In the genomic region with DNA sequence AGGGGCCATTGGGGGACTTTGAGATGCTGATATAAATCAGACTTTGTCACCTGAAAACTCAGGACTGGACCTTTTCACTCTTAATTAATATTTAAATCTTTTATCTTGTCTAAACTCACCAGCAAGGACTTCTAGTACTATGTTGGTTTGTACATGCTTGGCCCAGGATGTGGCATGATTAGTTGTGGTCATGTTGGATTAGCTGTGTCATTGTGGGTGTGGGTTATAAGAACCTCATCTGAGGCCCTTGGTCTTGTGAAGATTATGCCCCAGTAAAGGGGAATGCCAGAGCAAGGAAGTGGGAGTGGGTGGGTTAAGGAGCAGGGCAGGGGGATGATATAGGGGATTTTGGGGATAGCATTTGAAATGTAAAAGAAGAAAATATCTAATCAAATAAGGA, we compare ENCODE assay signal across 26 mouse cellular contexts. TPM values are rescaled to one million over a fixed set of nuclear protein-coding genes. Genes with fewer than 3 reads are reported as not detected.
DNase-seq lines count a peak whose midpoint lies in the region; ATAC-seq lines count a peak whose summit lies in the region.
"Had no signal": no experiment of that assay in that cellular context is flagged by ENCODE, and none has a peak within 500 bp of the region (broad histone marks: within the 10 kb centered on the region; RNA-seq: fewer than 3 reads in every experiment).

No protein-coding gene starts in this region.

- H3K4me2 ChIP-seq in liver, embryonic 11.5 days, result no peak overlapping the region
- H3K4me2 ChIP-seq in liver, embryonic 12.5 days, result no peak overlapping the region
- H3K4me2 ChIP-seq in heart, embryonic 12.5 days, result no peak overlapping the region
- H3K4me2 ChIP-seq: embryonic facial prominence, embryonic 12.5 days; forebrain, embryonic 13.5 days; forebrain, embryonic 15.5 days had no signal

- ATAC-seq in liver, embryonic 11.5 days (replicated peaks; ENCODE audit: low FRiP score), result 0 out of 2 replicates have a peak, but pooled peaks have one; percentile 39
- ATAC-seq in liver, embryonic 12.5 days, result no peak
- peak; percentile 88 for ATAC-seq in common myeloid progenitor, adult 5-6 weeks (replicated peaks; ENCODE audit: low read depth, poor library complexity, severe bottlenecking)
- peak; percentile 70 for ATAC-seq in megakaryocyte progenitor cell, adult 5-6 weeks (replicated peaks; ENCODE audit: poor library complexity)
- no peak for ATAC-seq in monocyte, adult 5-6 weeks (replicated peaks; ENCODE audit: insufficient number of reproducible peaks, low FRiP score, low TSS enrichment, poor library complexity, severe bottlenecking)
- no peak for ATAC-seq in heart, embryonic 12.5 days (ENCODE audit: insufficient number of reproducible peaks, low FRiP score)
- ATAC-seq: activated CD4-positive, CD25-positive, alpha-beta regulatory T cell, adult 4 months; forebrain, embryonic 13.5 days; forebrain, embryonic 15.5 days; forebrain, postnatal 0 days; Patski had no signal

- no peaks in the 10 kb centered on the region for H3K9me3 ChIP-seq in liver, embryonic 11.5 days (ENCODE audit: control insufficient read depth, low read length)
- H3K9me3 ChIP-seq in liver, embryonic 12.5 days (replicated peaks), result no peaks in the 10 kb centered on the region
- peaks cover 6% of the 10 kb centered on the region; the same call in 1 of the 2 replicates for H3K9me3 ChIP-seq in heart, embryonic 12.5 days (replicated peaks)

- H3K9ac ChIP-seq in liver, embryonic 11.5 days (ENCODE audit: low read depth, low read length), result no peak overlapping the region
- no peak overlapping the region for H3K9ac ChIP-seq in liver, embryonic 12.5 days
- H3K9ac ChIP-seq in heart, embryonic 12.5 days, result no peak overlapping the region
- H3K9ac ChIP-seq: embryonic facial prominence, embryonic 12.5 days; forebrain, embryonic 13.5 days; forebrain, embryonic 15.5 days; forebrain, postnatal 0 days had no signal

- no peaks in the 10 kb centered on the region for H3K27me3 ChIP-seq in liver, embryonic 11.5 days (replicated peaks; ENCODE audit: control insufficient read depth, insufficient read depth, low read length)
- no peaks in the 10 kb centered on the region for H3K27me3 ChIP-seq in liver, embryonic 12.5 days (replicated peaks)
- H3K27me3 ChIP-seq in heart, embryonic 12.5 days (replicated peaks), result no peaks in the 10 kb centered on the region
- H3K27me3 ChIP-seq: embryonic facial prominence, embryonic 12.5 days; forebrain, embryonic 13.5 days; forebrain, embryonic 15.5 days; Patski had no signal

- no peaks in the 10 kb centered on the region for H3K4me1 ChIP-seq in liver, embryonic 11.5 days (replicated peaks; ENCODE audit: control insufficient read depth, insufficient read depth, low read length)
- H3K4me1 ChIP-seq in liver, embryonic 12.5 days, result no peaks in the 10 kb centered on the region; the same call in 1 of the 2 replicates
- H3K4me1 ChIP-seq in heart, embryonic 12.5 days (replicated peaks), result no peaks in the 10 kb centered on the region
- H3K4me1 ChIP-seq: embryonic facial prominence, embryonic 10.5 days; embryonic facial prominence, embryonic 12.5 days; forebrain, embryonic 13.5 days; forebrain, embryonic 15.5 days had no signal

- no peak for DNase-seq in liver, embryonic 11.5 days (ENCODE audit: low spot score)
- DNase-seq: adrenal gland, adult 8-10 months; adrenal gland, postnatal 14 days; adrenal gland, postnatal 36 days; cerebellum, adult 11-12 months; cerebellum, adult 2 months; cerebellum, adult 9-10 months; cerebellum, postnatal 10 days; cerebellum, postnatal 36 days; forebrain, postnatal 0 days had no signal

- H3K4me3 ChIP-seq in liver, embryonic 11.5 days (ENCODE audit: low read depth, low read length), result no peak overlapping the region
- H3K4me3 ChIP-seq in liver, embryonic 12.5 days, result no peak overlapping the region
- H3K4me3 ChIP-seq in heart, embryonic 12.5 days, result no peak overlapping the region
- H3K4me3 ChIP-seq: embryonic facial prominence, embryonic 10.5 days; embryonic facial prominence, embryonic 12.5 days; forebrain, embryonic 13.5 days; forebrain, embryonic 15.5 days had no signal

- no peaks in the 10 kb centered on the region for H3K36me3 ChIP-seq in liver, embryonic 11.5 days (ENCODE audit: control insufficient read depth, insufficient read depth, low read length)
- H3K36me3 ChIP-seq in liver, embryonic 12.5 days, result no peaks in the 10 kb centered on the region
- H3K36me3 ChIP-seq in heart, embryonic 12.5 days, result no peaks in the 10 kb centered on the region
- H3K36me3 ChIP-seq: embryonic facial prominence, embryonic 10.5 days; embryonic facial prominence, embryonic 12.5 days; forebrain, embryonic 15.5 days had no signal

- no peak overlapping the region for H3K27ac ChIP-seq in liver, embryonic 11.5 days (ENCODE audit: low read depth, low read length)
- H3K27ac ChIP-seq in liver, embryonic 12.5 days, result no peak overlapping the region
- no peak overlapping the region for H3K27ac ChIP-seq in heart, embryonic 12.5 days (ENCODE audit: poor library complexity, severe bottlenecking)
- H3K27ac ChIP-seq: embryonic facial prominence, embryonic 10.5 days; embryonic facial prominence, embryonic 12.5 days; forebrain, embryonic 13.5 days; forebrain, embryonic 15.5 days had no signal

RNA-seq across cellular contexts. Expression of a gene that starts 47.1 kb away (rescaled TPM):
- polyA plus RNA-seq in liver, embryonic 11.5 days (2014; fragmentation: Nextera tagmentation; extraction: Ambion mirVana), result not detected in 2 replicates
- polyA plus RNA-seq in liver, embryonic 12.5 days (2016; fragmentation: Nextera tagmentation; extraction: Ambion mirVana), result not detected in 2 replicates
- total RNA-seq in common myeloid progenitor, adult 5-6 weeks (2017), result not detected in 2 replicates
- not detected in 2 replicates for total RNA-seq in megakaryocyte progenitor cell, adult 5-6 weeks (2015)
- not detected in 2 replicates for total RNA-seq in megakaryocyte progenitor cell, adult 5-6 weeks (2017)
- not detected in 3 replicates for total RNA-seq in monocyte, adult 5-6 weeks (2017)
- not detected in 2 replicates for polyA plus RNA-seq in heart, embryonic 12.5 days (2016; fragmentation: Nextera tagmentation; extraction: Ambion mirVana)
- total RNA-seq: adrenal gland, adult 18-20 months; adrenal gland, adult 8-10 months; adrenal gland, postnatal 14 days; adrenal gland, postnatal 36 days; ES-E14; forebrain, postnatal 0 days had no signal
- polyA plus RNA-seq: activated CD4-positive, CD25-positive, alpha-beta regulatory T cell, adult 4 months; C2C12; cerebellum, adult 2 months; cortical plate, adult 2 months; embryonic facial prominence, embryonic 10.5 days; embryonic facial prominence, embryonic 12.5 days; forebrain, embryonic 11.5 days; forebrain, embryonic 13.5 days; forebrain, embryonic 15.5 days; forebrain, postnatal 0 days; Patski had no signal

RNA-seq across cellular contexts. Expression of a gene that starts 50.8 kb away (rescaled TPM):
- polyA plus RNA-seq in liver, embryonic 11.5 days (2014; fragmentation: Nextera tagmentation; extraction: Ambion mirVana), result not detected in 2 replicates
- 0.11 and 0.31 TPM in 2 replicates for polyA plus RNA-seq in liver, embryonic 12.5 days (2016; fragmentation: Nextera tagmentation; extraction: Ambion mirVana)
- total RNA-seq in common myeloid progenitor, adult 5-6 weeks (2017), result not detected in 2 replicates
- 14.1 and 19.8 TPM in 2 replicates for total RNA-seq in megakaryocyte progenitor cell, adult 5-6 weeks (2015)
- total RNA-seq in megakaryocyte progenitor cell, adult 5-6 weeks (2017), result 1.2 and 5.4 TPM in 2 replicates
- not detected in 3 replicates for total RNA-seq in monocyte, adult 5-6 weeks (2017)
- not detected in 2 replicates for polyA plus RNA-seq in heart, embryonic 12.5 days (2016; fragmentation: Nextera tagmentation; extraction: Ambion mirVana)
- total RNA-seq: adrenal gland, adult 18-20 months; adrenal gland, adult 8-10 months; adrenal gland, postnatal 14 days; adrenal gland, postnatal 36 days; ES-E14; forebrain, postnatal 0 days had no signal
- polyA plus RNA-seq: activated CD4-positive, CD25-positive, alpha-beta regulatory T cell, adult 4 months; C2C12; cerebellum, adult 2 months; cortical plate, adult 2 months; embryonic facial prominence, embryonic 10.5 days; embryonic facial prominence, embryonic 12.5 days; forebrain, embryonic 11.5 days; forebrain, embryonic 13.5 days; forebrain, embryonic 15.5 days; forebrain, postnatal 0 days; Patski had no signal

Comparison
In these comparisons a context has a peak if more than half of its experiments do, and no peak if none do; other contexts are left out.
1. ATAC-seq: peak in liver, embryonic 11.5 days (single experiment), common myeloid progenitor, adult 5-6 weeks (single experiment) and megakaryocyte progenitor cell, adult 5-6 weeks (single experiment); none in liver, embryonic 12.5 days (single experiment), monocyte, adult 5-6 weeks (single experiment) and heart, embryonic 12.5 days (single experiment).